Mouse (Mus musculus) WW6 (cell line): ENCODE results near the gene Zfp648.

Experiments used
- DNase-seq: peaks from one replicate; pipeline ENCODE4 v3.0.0-alpha.2; 2013; ENCODE audit warnings: low read depth, low spot score

The Zfp648 gene

DNA sequence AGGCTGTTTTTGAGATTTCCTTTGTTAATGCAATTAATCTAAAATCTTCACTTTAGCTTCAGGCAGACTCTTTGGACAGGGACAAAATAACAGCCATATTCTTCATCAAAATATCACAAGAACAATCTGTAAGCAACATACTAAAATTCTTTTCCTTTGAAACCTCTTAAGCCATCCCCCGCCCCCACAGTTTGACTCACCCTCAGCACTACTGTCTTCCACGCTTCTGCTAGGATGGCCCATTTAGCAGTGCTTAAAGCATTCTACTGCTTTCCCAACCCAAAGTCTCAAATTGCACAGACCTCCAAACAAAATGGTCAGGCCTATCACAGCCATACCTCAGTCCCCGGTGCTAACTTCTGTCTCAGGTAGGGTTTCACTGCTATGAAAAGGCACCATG lies 19.6 kb downstream of the Zfp648 start:
- no peak for DNase-seq

DNA sequence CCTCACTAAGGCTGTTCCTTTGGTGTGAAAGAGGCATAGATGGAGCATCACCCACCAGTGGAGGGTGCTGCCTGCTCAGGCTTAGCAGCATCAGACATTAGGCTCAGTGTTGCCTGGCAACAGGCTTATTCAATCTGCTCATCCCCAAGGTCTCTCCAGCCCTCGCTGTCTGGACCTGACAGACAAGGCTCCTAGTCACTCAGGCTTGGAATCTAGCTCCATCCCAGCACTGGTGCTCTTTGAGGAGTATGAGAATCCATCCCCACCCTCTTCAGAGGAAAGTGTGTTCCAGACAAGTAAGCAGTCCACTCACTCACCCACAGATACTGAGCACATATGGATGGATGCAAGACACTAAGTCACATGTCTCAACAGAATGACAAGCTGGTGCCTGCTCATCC lies 22.8 kb downstream of the Zfp648 start:
- no peak for DNase-seq

DNA sequence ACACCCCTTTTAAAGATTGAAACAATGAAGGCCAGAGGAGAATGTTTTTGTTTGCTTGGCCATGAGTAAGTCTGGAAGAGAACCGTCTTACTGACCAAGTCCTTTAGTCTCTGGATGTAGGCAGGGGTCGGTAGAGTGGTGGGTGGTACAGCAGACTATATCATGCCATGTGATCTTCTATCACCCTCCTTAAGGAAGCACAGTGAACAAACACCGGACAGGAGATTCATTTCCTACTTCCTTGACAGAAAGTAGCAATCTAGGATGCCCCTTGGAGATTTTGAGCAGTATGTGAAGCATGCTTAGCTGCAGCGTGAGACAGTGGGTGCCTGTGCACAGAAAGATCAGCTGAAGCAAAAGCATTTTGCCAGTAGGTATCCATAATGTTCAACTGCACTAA lies 31.6 kb downstream of the Zfp648 start:
- DNase-seq: no peak

DNA sequence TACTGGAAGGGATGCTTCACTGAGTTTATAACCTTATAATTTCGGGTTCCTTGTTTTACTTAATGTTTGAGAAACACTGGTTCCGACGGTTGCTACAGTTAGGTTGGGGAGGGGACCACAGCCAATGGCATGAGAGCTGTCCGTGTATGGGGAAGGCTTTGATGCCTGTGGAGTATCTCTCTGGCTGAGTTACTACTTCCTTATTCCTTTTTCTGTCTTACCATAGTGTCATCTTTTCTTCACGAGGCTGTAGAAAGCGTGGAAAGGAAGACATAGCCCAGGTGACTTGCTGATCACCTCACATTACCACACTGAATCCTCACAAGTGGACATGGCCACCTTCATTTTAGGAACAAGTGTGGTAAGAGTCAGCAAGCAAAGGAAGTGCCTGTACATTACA lies 32.0 kb downstream of the Zfp648 start:
- no peak for DNase-seq

DNA sequence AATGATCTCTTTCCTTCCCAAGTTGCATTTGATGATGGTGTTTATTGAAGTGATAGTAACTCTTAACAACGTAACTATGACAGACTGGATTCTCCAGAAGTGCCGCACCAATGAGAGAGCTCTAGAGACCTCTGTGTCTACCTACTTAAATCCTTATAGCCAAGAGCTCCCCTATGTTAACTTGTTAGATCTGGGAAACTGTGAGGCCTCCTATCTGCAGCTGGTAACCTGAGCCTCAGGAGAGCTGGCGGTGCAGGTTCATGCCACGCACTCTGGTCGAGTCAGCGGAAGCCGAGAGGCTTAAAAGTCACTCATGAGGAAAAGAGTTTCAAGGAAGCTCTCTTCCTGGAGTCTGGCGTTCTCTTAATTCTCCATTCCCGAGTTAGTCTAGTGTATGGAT lies 33.8 kb downstream of the Zfp648 start:
- DNase-seq: no peak

DNA sequence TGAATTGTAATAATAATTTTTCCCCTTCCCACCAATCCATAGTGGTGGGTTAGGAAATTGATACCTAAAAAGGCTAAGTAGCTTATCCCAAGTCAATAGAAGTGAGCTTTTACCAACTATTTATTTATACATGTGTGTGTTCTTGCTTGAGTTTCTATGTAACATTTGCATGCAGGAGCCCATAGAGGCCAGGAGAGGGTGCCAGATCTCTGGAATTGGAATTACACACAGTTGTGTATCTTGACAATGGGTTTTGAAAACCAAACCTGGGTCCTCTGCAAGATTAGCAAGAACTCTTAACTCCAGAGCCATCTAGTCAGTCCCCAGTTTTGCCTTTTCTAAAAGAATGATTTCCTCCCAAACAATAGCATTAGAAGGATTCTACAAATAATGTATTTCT lies 37.9 kb downstream of the Zfp648 start:
- no peak for DNase-seq

DNA sequence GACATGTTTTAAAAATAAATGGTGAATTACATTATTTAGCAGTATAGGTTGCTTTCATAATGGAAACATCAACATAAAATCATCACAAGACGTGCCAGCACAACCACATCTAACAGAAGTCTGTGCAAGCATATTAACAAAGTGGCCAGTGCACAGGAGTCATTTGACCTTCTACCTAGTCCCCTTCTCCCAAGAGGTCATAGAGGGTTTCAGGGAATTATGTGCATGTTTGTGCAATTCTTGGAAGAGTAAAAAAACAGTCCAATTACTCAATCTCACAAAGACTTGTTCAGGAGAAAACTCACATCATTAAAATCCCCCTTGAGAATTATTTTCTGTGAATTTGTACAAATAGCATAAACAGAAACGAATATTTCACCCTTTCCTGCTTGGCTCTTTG lies 50.2 kb downstream of the Zfp648 start:
- no peak for DNase-seq

DNA sequence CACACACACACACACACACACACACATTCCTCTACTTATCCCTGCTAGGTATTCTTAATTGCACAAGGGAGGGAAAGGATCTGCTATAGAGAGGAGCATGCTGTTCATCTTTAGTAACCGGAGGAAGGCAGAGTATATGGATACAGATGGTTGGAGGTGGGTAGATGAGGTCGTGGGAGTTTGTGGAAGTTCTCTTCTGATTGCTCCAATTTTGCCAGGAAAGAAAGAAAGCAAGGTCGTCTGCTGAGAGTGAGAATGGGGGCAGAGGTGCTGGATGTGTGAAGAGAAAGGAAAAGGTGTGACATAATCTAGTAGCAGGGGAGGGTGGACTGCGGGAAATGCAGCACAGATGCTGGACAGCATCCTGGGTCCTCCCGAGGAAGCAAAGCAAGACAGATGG lies 51.8 kb downstream of the Zfp648 start:
- DNase-seq: no peak
